Mouse (Mus musculus) midbrain, postnatal 0 days (tissue): Measurements from ENCODE around the gene Pcdh19. TPM values are rescaled to one million over a fixed set of nuclear protein-coding genes. Genes with fewer than 3 reads are reported as not detected.

Experiments used
- ATAC-seq: fragments of 200-750 bp; cut with Nextera tagmentation; 2 replicates; pipeline ENCODE4 v1.8.0; 2017; ENCODE audit warnings: moderate number of reproducible peaks, mild to moderate bottlenecking, moderate TSS enrichment, moderate library complexity; ENCODE audit not compliant: low FRiP score
- DNase-seq: peaks from one replicate; pipeline ENCODE4 v3.0.0-alpha.2; 2015; ENCODE audit warnings: low spot score
- H3K27ac ChIP-seq: fragments of 300-500 bp; sonication (generic); 2 replicates; pipeline ENCODE4 v1.5.1; 2014; ENCODE audit warnings: low read depth, mild to moderate bottlenecking, low read length, mixed read lengths
- H3K27me3 ChIP-seq: fragments of 300-500 bp; sonication (generic); 2 replicates; pipeline ENCODE4 v1.6.1; 2014; ENCODE audit warnings: low read length, control low read depth, mixed read lengths; ENCODE audit not compliant: insufficient read depth
- H3K36me3 ChIP-seq: fragments of 300-500 bp; sonication (generic); 2 replicates; pipeline ENCODE4 v1.6.1; 2014; ENCODE audit warnings: low read length, control low read depth, mixed read lengths; ENCODE audit not compliant: insufficient read depth
- H3K4me1 ChIP-seq: fragments of 300-500 bp; sonication (generic); 2 replicates; pipeline ENCODE4 v1.6.1; 2014; ENCODE audit warnings: mild to moderate bottlenecking, control low read depth, antibody characterized with exemption, low read length, mixed read lengths; ENCODE audit not compliant: insufficient read depth
- H3K4me2 ChIP-seq: fragments of 300-500 bp; sonication (generic); 2 replicates; pipeline ENCODE4 v1.6.1; 2014; ENCODE audit warnings: low read depth, mild to moderate bottlenecking, low read length, mixed read lengths; ENCODE audit not compliant: poor library complexity, severe bottlenecking
- H3K4me3 ChIP-seq: fragments of 300-500 bp; sonication (generic); 2 replicates; pipeline ENCODE4 v1.5.1; 2014; ENCODE audit warnings: low read depth, mild to moderate bottlenecking, low read length, moderate library complexity
- H3K9ac ChIP-seq: fragments of 300-500 bp; sonication (generic); replicated peaks from 2 replicates; pipeline ENCODE4 v1.6.1; 2014; ENCODE audit warnings: mild to moderate bottlenecking, low read length, moderate library complexity, mixed read lengths; ENCODE audit not compliant: poor library complexity, severe bottlenecking
- H3K9me3 ChIP-seq: fragments of 300-500 bp; sonication (generic); 2 replicates; pipeline ENCODE4 v1.6.1; 2016; ENCODE audit warnings: low read length, control low read depth
- CTCF ChIP-seq: IDR thresholded peaks from 2 replicates; pipeline ENCODE4 v1.5.1; 2016; ENCODE audit warnings: antibody characterized with exemption, mild to moderate bottlenecking
- WGBS: fragments of 180-500 bp; shearing (Covaris S2); extraction: QIAGEN DNeasy Blood & Tissue Kit; methylation state at CpG from one replicate; pipeline ENCODE4 v1.1.7; 2014; 5-methylcytosine and 5-hydroxymethylcytosine counted together
- polyA plus RNA-seq: library from polyadenylated mRNA; unstranded; fragments of >200 nt; fragmentation: Nextera tagmentation; extraction: Ambion mirVana; gene quantifications from 2 replicates; pipeline ENCODE4 v1.2.1, GENCODE M21; 2015
- total RNA-seq: library from RNA; depleted of rRNA; stranded (reverse); fragments of >200 nt; gene quantifications from 2 replicates; pipeline ENCODE4 v1.2.3, GENCODE M21; 2014

Gene Pcdh19
- total and polyA plus RNA-seq, 2 experiments from 2014 or later = 36.7 to 74.5 TPM

GRCm38 (mm10) chrX:133655876-133656538 is 32.8 kb downstream of the Pcdh19 start:
- Histone ChIP-seq H3K27ac (no peak overlapping the region), H3K9ac (no peak overlapping the region), H3K9me3 (no peaks in the 10 kb centered on the region), H3K4me1 (no peaks in the 10 kb centered on the region), H3K27me3 (no peaks in the 10 kb centered on the region; the same call in 1 of the 2 replicates), H3K4me2 (no peak overlapping the region), H3K36me3 (no peaks in the 10 kb centered on the region), H3K4me3 (no peak overlapping the region)
- ATAC-seq (no peak), DNase-seq (no peak)
- TF ChIP-seq CTCF = no peak
- WGBS = 53% methylated on average over 11 of the region's 11 CpGs

- 73% methylated on average over 4 of the region's 4 CpGs for WGBS
- TF ChIP-seq CTCF = no peak
Measured at GRCm38 (mm10) chrX:133655196-133655595, 33.6 kb downstream of the Pcdh19 start.

GRCm38 (mm10) chrX:133653071-133653470 is 35.7 kb downstream of the Pcdh19 start:
- Histone ChIP-seq H3K27ac (no peak overlapping the region), H3K9me3 (no peaks in the 10 kb centered on the region), H3K36me3 (no peaks in the 10 kb centered on the region), H3K27me3 (no peaks in the 10 kb centered on the region; the same call in 1 of the 2 replicates), H3K4me1 (no peaks in the 10 kb centered on the region), H3K4me3 (no peak overlapping the region), H3K4me2 (no peak overlapping the region), H3K9ac (no peak overlapping the region)
- no peak for TF ChIP-seq CTCF
- DNase-seq = no peak
- ATAC-seq = no peak
- 67% methylated on average over 3 of the region's 3 CpGs for WGBS

More at GRCm38 (mm10) chrX:133655196-133655595, 33.6 kb downstream of the Pcdh19 start:
- Histone ChIP-seq H3K4me2 (no peak overlapping the region), H3K27me3 (no peaks in the 10 kb centered on the region; the same call in 1 of the 2 replicates), H3K27ac (no peak overlapping the region), H3K36me3 (no peaks in the 10 kb centered on the region), H3K4me3 (no peak overlapping the region), H3K9me3 (no peaks in the 10 kb centered on the region), H3K9ac (no peak overlapping the region), H3K4me1 (no peaks in the 10 kb centered on the region)
- ATAC-seq (no peak), DNase-seq (no peak)

GRCm38 (mm10) chrX:133650379-133650778 is 38.4 kb downstream of the Pcdh19 start:
- 86% methylated on average over 3 of the region's 3 CpGs for WGBS
- TF ChIP-seq CTCF = no peak
- H3K27ac ChIP-seq = no peak overlapping the region
- no peak for DNase-seq
- H3K9ac ChIP-seq = no peak overlapping the region
- no peaks in the 10 kb centered on the region for H3K27me3 ChIP-seq
- no peaks in the 10 kb centered on the region for H3K36me3 ChIP-seq
- H3K4me2 ChIP-seq = no peak overlapping the region
- H3K4me1 ChIP-seq = no peaks in the 10 kb centered on the region
- H3K9me3 ChIP-seq = no peaks in the 10 kb centered on the region
- no peak overlapping the region for H3K4me3 ChIP-seq
- no peak for ATAC-seq

- no peaks in the 10 kb centered on the region for H3K36me3 ChIP-seq
- TF ChIP-seq CTCF = no peak
- H3K9me3 ChIP-seq = no peaks in the 10 kb centered on the region
- ATAC-seq (no peak), DNase-seq (no peak)
- no peak overlapping the region for H3K4me2 ChIP-seq
- H3K9ac ChIP-seq = no peak overlapping the region
- no peak overlapping the region for H3K4me3 ChIP-seq
- WGBS = 64% methylated on average over 2 of the region's 2 CpGs
- H3K27ac ChIP-seq = no peak overlapping the region
- H3K4me1 ChIP-seq = no peaks in the 10 kb centered on the region
- H3K27me3 ChIP-seq = no peaks in the 10 kb centered on the region
Measured at GRCm38 (mm10) chrX:133647809-133648208, 41.0 kb downstream of the Pcdh19 start.

GRCm38 (mm10) chrX:133639445-133639844 is 49.3 kb downstream of the Pcdh19 start:
- no peak for ATAC-seq
- no peak overlapping the region for H3K4me3 ChIP-seq
- DNase-seq = no peak
- H3K4me2 ChIP-seq = no peak overlapping the region
- no peaks in the 10 kb centered on the region for H3K36me3 ChIP-seq
- no peaks in the 10 kb centered on the region for H3K4me1 ChIP-seq
- no peak overlapping the region for H3K9ac ChIP-seq
- H3K9me3 ChIP-seq = no peaks in the 10 kb centered on the region
- no peaks in the 10 kb centered on the region for H3K27me3 ChIP-seq
- H3K27ac ChIP-seq = no peak overlapping the region
- no peak for TF ChIP-seq CTCF
